Comparison of ENCODE assay signal across 18 mouse cellular contexts in genomic region chr9:28181916-28182315, GRCm38 (mm10).
DNase-seq lines count a peak whose midpoint lies in the region; ATAC-seq lines count a peak whose summit lies in the region.
"Had no signal": no experiment of that assay in that cellular context is flagged by ENCODE, and none has a peak within 500 bp of the region (broad histone marks: within the 10 kb centered on the region; RNA-seq: fewer than 3 reads in every experiment).

No protein-coding gene starts in this region.

- H3K4me3 ChIP-seq in midbrain, embryonic 16.5 days (ENCODE audit: low read depth, low read length) = no peak overlapping the region
- H3K4me3 ChIP-seq in midbrain, embryonic 10.5 days = no peak overlapping the region
- H3K4me3 ChIP-seq: embryonic facial prominence, embryonic 10.5 days; embryonic facial prominence, embryonic 12.5 days; forebrain, embryonic 13.5 days; forebrain, embryonic 15.5 days had no signal

- H3K4me2 ChIP-seq in midbrain, embryonic 16.5 days (ENCODE audit: low read length) = no peak overlapping the region
- H3K4me2 ChIP-seq: embryonic facial prominence, embryonic 12.5 days; forebrain, embryonic 13.5 days; forebrain, embryonic 15.5 days had no signal

- H3K9ac ChIP-seq in midbrain, embryonic 16.5 days (ENCODE audit: low read depth, low read length) = no peak overlapping the region
- H3K9ac ChIP-seq: embryonic facial prominence, embryonic 12.5 days; forebrain, embryonic 13.5 days; forebrain, embryonic 15.5 days had no signal

- WGBS in midbrain, embryonic 16.5 days = 61% methylated on average over 7 of the region's 7 CpGs
- WGBS in midbrain, embryonic 10.5 days = 82% methylated on average over 7 of the region's 7 CpGs

- H3K27me3 ChIP-seq in midbrain, embryonic 16.5 days (ENCODE audit: control insufficient read depth, insufficient read depth, low read depth, low read length) = no peaks in the 10 kb centered on the region
- no peaks in the 10 kb centered on the region for H3K27me3 ChIP-seq in midbrain, embryonic 10.5 days (ENCODE audit: low read depth, poor library complexity, severe bottlenecking)
- H3K27me3 ChIP-seq: embryonic facial prominence, embryonic 12.5 days; forebrain, embryonic 13.5 days; forebrain, embryonic 15.5 days had no signal

- H3K9me3 ChIP-seq in midbrain, embryonic 16.5 days (replicated peaks; ENCODE audit: control insufficient read depth, low read length, poor library complexity, severe bottlenecking) = no peaks in the 10 kb centered on the region
- H3K9me3 ChIP-seq in midbrain, embryonic 10.5 days (replicated peaks) = no peaks in the 10 kb centered on the region
- H3K9me3 ChIP-seq: embryonic facial prominence, embryonic 10.5 days; embryonic facial prominence, embryonic 12.5 days; forebrain, embryonic 13.5 days; forebrain, embryonic 15.5 days had no signal

- peak; percentile 21 for DNase-seq in heart, adult 11 months
- no peak for DNase-seq in heart, postnatal 36 days
- no peak for DNase-seq in midbrain, embryonic 10.5 days (ENCODE audit: low spot score)
- DNase-seq in brain, adult 2 months (ENCODE audit: low read depth, low spot score) = peak; percentile 52
- no peak for DNase-seq in thymus, adult 18-20 months
- DNase-seq: adrenal gland, adult 2 months; adrenal gland, postnatal 10 days; adrenal gland, postnatal 25 days; cerebellum, adult 11-12 months; cerebellum, adult 2 months; cerebellum, adult 9-10 months; cerebellum, postnatal 10 days; cerebellum, postnatal 25 days had no signal

- H3K36me3 ChIP-seq in midbrain, embryonic 16.5 days (ENCODE audit: control insufficient read depth, insufficient read depth, low read length) = no peaks in the 10 kb centered on the region
- no peaks in the 10 kb centered on the region for H3K36me3 ChIP-seq in midbrain, embryonic 10.5 days
- H3K36me3 ChIP-seq: embryonic facial prominence, embryonic 10.5 days; embryonic facial prominence, embryonic 12.5 days; forebrain, embryonic 15.5 days had no signal

- ATAC-seq in midbrain, embryonic 16.5 days = 0 out of 2 replicates have a peak, but pooled peaks have one; percentile 17
- ATAC-seq: forebrain, embryonic 13.5 days; forebrain, embryonic 15.5 days had no signal

- H3K4me1 ChIP-seq in midbrain, embryonic 16.5 days (ENCODE audit: control insufficient read depth, insufficient read depth, low read length) = no peaks in the 10 kb centered on the region
- no peaks in the 10 kb centered on the region for H3K4me1 ChIP-seq in midbrain, embryonic 10.5 days
- H3K4me1 ChIP-seq: embryonic facial prominence, embryonic 10.5 days; embryonic facial prominence, embryonic 12.5 days; forebrain, embryonic 13.5 days; forebrain, embryonic 15.5 days had no signal

- intact Hi-C loops in heart, postnatal 36 days (cut with DNase I) = no loop called here

- no peak overlapping the region for H3K27ac ChIP-seq in midbrain, embryonic 16.5 days (ENCODE audit: low read length)
- no peak overlapping the region for H3K27ac ChIP-seq in midbrain, embryonic 10.5 days (replicated peaks)
- H3K27ac ChIP-seq: embryonic facial prominence, embryonic 10.5 days; embryonic facial prominence, embryonic 12.5 days; forebrain, embryonic 13.5 days; forebrain, embryonic 15.5 days had no signal

Comparison
In these comparisons a context has a peak if more than half of its experiments do, and no peak if none do; other contexts are left out.
1. DNase-seq: peak in heart, adult 11 months (single experiment) and brain, adult 2 months (single experiment); none in heart, postnatal 36 days (0 of 2), midbrain, embryonic 10.5 days (single experiment) and thymus, adult 18-20 months (0 of 2).